Mouse (Mus musculus) myocyte (in vitro differentiated cells): ENCODE results near the gene 6330403K07Rik.

Experiments
- E2F4 ChIP-seq: IDR thresholded peaks from one replicate; pipeline ENCODE4 v1.6.1; 2011; ENCODE audit warnings: mild to moderate bottlenecking, control low read depth, moderate library complexity; ENCODE audit not compliant: insufficient read depth
- MAX ChIP-seq: IDR thresholded peaks from one replicate; pipeline ENCODE4 v1.6.1; 2011; ENCODE audit warnings: low read depth, mild to moderate bottlenecking, control low read depth
- POLR2A ChIP-seq: IDR thresholded peaks from one replicate; pipeline ENCODE4 v1.6.1; 2011; ENCODE audit warnings: low read depth, mild to moderate bottlenecking, control low read depth, moderate library complexity; ENCODE audit not compliant: insufficient read length
- TCF12 ChIP-seq: IDR thresholded peaks from one replicate; pipeline ENCODE4 v1.6.1; 2011; ENCODE audit warnings: mild to moderate bottlenecking, control low read depth; ENCODE audit not compliant: poor library complexity, insufficient read depth, severe bottlenecking
- TCF3 ChIP-seq: IDR thresholded peaks from one replicate; pipeline ENCODE4 v1.6.1; 2011; ENCODE audit warnings: low read depth, control low read depth; ENCODE audit not compliant: insufficient read length
- USF1 ChIP-seq: IDR thresholded peaks from one replicate; pipeline ENCODE4 v1.6.1; 2011; ENCODE audit warnings: low read depth, mild to moderate bottlenecking, control low read depth, moderate library complexity

DNA sequence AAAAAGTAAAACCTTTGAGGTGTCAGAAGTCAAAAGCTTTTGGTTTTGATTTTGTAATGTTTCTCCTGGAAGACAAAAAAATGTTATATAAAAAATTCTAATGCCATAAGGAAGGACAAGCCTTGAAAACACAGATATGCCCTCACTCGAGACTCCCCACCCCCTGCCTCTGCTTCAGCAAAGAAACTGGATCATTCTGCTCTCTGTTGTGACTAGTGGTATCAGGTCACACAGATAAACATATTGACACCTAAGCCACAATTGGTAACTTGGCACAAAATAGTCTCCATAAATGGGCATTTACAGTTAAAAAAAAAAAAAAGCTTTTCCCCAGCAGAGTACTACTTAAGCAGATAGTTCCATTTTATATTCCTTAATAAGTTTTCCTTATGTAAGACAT is 43.0 kb upstream of the 6330403K07Rik start:
- no peak for TF ChIP-seq POLR2A
- no peak for TF ChIP-seq MAX
- TF ChIP-seq TCF3 = no peak
- TF ChIP-seq E2F4 = no peak
- TF ChIP-seq TCF12 = no peak
- TF ChIP-seq USF1 = no peak
